Mouse (Mus musculus): ENCODE measurements around the gene Arhgef12.

DNA sequence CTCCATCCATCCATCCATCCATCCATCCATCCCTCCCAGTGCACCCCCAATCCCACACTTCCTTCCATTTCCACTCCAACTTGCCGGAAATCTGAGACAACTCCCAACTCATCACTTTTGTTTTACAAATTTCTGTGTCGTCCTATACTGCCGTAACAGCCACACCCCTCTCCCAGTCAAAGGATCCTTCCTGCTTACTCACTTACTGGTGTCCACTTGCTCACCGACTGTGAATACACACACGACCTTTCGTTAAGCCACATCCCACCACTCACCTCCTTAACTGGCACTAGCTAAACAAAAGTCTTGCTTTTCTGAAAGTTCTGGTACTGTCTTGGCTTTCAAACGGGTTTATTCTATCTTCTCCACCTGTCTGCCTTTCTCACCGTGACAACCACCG lies 87.4 kb downstream of the Arhgef12 start:
- TF ChIP-seq CTCF (IDR thresholded peaks at IDR 0.05; ENCODE audit: insufficient read depth, low read depth, low read length) (no peak), POLR2A (IDR thresholded peaks at IDR 0.05; ENCODE audit: insufficient read depth, low read depth, low read length) (no peak)
